Mouse (Mus musculus) lung, postnatal 10 days (tissue): ENCODE data around the gene Pld3.

Experiments
- DNase-seq: peaks from one replicate; pipeline ENCODE4 v3.0.0; 2021

Pld3 gene

GRCm38 (mm10) chr7:27552931-27553513 is at the start of gene Pld3, which contains the start of gene 2310022A10Rik:
TSS of gene Pld3 (minus strand) at chr7:27553218.
TSS of gene 2310022A10Rik (plus strand) at chr7:27553233.
- peak; percentile 98 for DNase-seq

- no peak for DNase-seq
Measured at GRCm38 (mm10) chr7:27602161-27602560, 49.1 kb upstream of the Pld3 start.

- no peak for DNase-seq
Measured at GRCm38 (mm10) chr7:27601628-27602027, 48.6 kb upstream of the Pld3 start.

GRCm38 (mm10) chr7:27598053-27598452 is 45.0 kb upstream of the Pld3 start:
- no peak for DNase-seq

- peak; percentile 61 for DNase-seq
Measured at GRCm38 (mm10) chr7:27596586-27597503, 43.8 kb upstream of the Pld3 start.

- DNase-seq = peak; percentile 52
Measured at GRCm38 (mm10) chr7:27592934-27593645, 40.1 kb upstream of the Pld3 start.

- peak; percentile 54 for DNase-seq
Measured at GRCm38 (mm10) chr7:27592217-27592929, 39.4 kb upstream of the Pld3 start.

- DNase-seq = peak; percentile 95
Measured at GRCm38 (mm10) chr7:27591266-27592216, 38.5 kb upstream of the Pld3 start, which contains the start of gene Akt2. TSS of gene Akt2 (plus strand) at chr7:27591552.

GRCm38 (mm10) chr7:27590566-27591213 is 37.7 kb upstream of the Pld3 start:
- no peak for DNase-seq

GRCm38 (mm10) chr7:27590088-27590487 is 37.1 kb upstream of the Pld3 start:
- no peak for DNase-seq

GRCm38 (mm10) chr7:27587741-27588140 is 34.7 kb upstream of the Pld3 start:
- DNase-seq = no peak

GRCm38 (mm10) chr7:27586861-27587260 is 33.8 kb upstream of the Pld3 start:
- no peak for DNase-seq

- DNase-seq = no peak
Measured at GRCm38 (mm10) chr7:27580380-27581174, 27.6 kb upstream of the Pld3 start.

- no peak for DNase-seq
Measured at GRCm38 (mm10) chr7:27578465-27578864, 25.4 kb upstream of the Pld3 start.

- no peak for DNase-seq
Measured at GRCm38 (mm10) chr7:27577589-27577988, 24.6 kb upstream of the Pld3 start.

- peak; percentile 59 for DNase-seq
Measured at GRCm38 (mm10) chr7:27576914-27577313, 23.9 kb upstream of the Pld3 start.

GRCm38 (mm10) chr7:27574124-27574880 is 21.3 kb upstream of the Pld3 start:
- DNase-seq = no peak

GRCm38 (mm10) chr7:27572133-27572532 is 19.1 kb upstream of the Pld3 start:
- no peak for DNase-seq

GRCm38 (mm10) chr7:27569580-27570224 is 16.7 kb upstream of the Pld3 start:
- DNase-seq = no peak
